Mouse (Mus musculus) megakaryocyte, adult 5-6 weeks (primary cell): ENCODE measurements around the gene Rtcb. TPM values are rescaled to one million over a fixed set of nuclear protein-coding genes. Genes with fewer than 3 reads are reported as not detected.
A peak's percentile ranks its signal among the peaks of the same experiment; 100 is the strongest.

ENCODE experiments used
- ATAC-seq: 2 replicates; pipeline ENCODE4 v1.8.0; 2016; ENCODE audit warnings: mild to moderate bottlenecking, inconsistent platforms; ENCODE audit not compliant: poor library complexity, severe bottlenecking
- total RNA-seq, 2 experiments: library from RNA; stranded (forward) in 1 of 2; stranded (reverse) in 1 of 2; fragments of 153-499, 151-499 nt in 1 of 2; fragments of 221-1000, 200-1000 nt in 1 of 2; gene quantifications; 2 replicates each; pipeline versions ENCODE4 v1.2.3 to v1.2.4; 2015 to 2017

The Rtcb gene
- total RNA-seq (2015): 34.3 and 38.8 TPM in 2 replicates
- 79.5 and 91.3 TPM in 2 replicates for total RNA-seq (2017)

- peak; percentile 99 for ATAC-seq
Measured at GRCm38 (mm10) chr10:85957464-85957950, at the start of gene Rtcb. Gene Rtcb, minus strand, starts transcription at chr10:85957823.

GRCm38 (mm10) chr10:86006455-86006854 is 48.8 kb upstream of the Rtcb start:
- ATAC-seq: no peak

GRCm38 (mm10) chr10:86000447-86000846 is 42.8 kb upstream of the Rtcb start:
- ATAC-seq: peak; percentile 57; the same call in 1 of the 2 replicates

- no peak for ATAC-seq
Measured at GRCm38 (mm10) chr10:85994543-85995104, 37.0 kb upstream of the Rtcb start.

GRCm38 (mm10) chr10:85993836-85994235 is 36.2 kb upstream of the Rtcb start:
- no peak for ATAC-seq

- no peak for ATAC-seq
Measured at GRCm38 (mm10) chr10:85992412-85992811, 34.8 kb upstream of the Rtcb start.

- ATAC-seq: 0 out of 2 replicates have a peak, but pooled peaks have one; percentile 30
Measured at GRCm38 (mm10) chr10:85989412-85990115, 31.9 kb upstream of the Rtcb start.

GRCm38 (mm10) chr10:85972915-85973314 is 15.3 kb upstream of the Rtcb start:
- ATAC-seq: no peak

GRCm38 (mm10) chr10:85971826-85972225 is 14.2 kb upstream of the Rtcb start:
- ATAC-seq: no peak

- peak; percentile 83 for ATAC-seq
Measured at GRCm38 (mm10) chr10:85969894-85970620, 12.4 kb upstream of the Rtcb start.

- ATAC-seq: no peak
Measured at GRCm38 (mm10) chr10:85968731-85969130, 11.1 kb upstream of the Rtcb start.

GRCm38 (mm10) chr10:85968157-85968634 is 10.6 kb upstream of the Rtcb start:
- ATAC-seq: peak; percentile 81

GRCm38 (mm10) chr10:85967411-85968156 is 10.0 kb upstream of the Rtcb start:
- ATAC-seq: no peak

GRCm38 (mm10) chr10:85966476-85966875 is 8.9 kb upstream of the Rtcb start:
- ATAC-seq: no peak

GRCm38 (mm10) chr10:85964316-85964715 is 6.7 kb upstream of the Rtcb start:
- ATAC-seq: no peak

- no peak for ATAC-seq
Measured at GRCm38 (mm10) chr10:85962897-85963296, 5.3 kb upstream of the Rtcb start.

- 0 out of 2 replicates have a peak, but pooled peaks have one; percentile 14 for ATAC-seq
Measured at GRCm38 (mm10) chr10:85956871-85957419, 678 bp downstream of the Rtcb start.

GRCm38 (mm10) chr10:85954429-85954828 is 3.2 kb downstream of the Rtcb start:
- ATAC-seq: no peak

GRCm38 (mm10) chr10:85953401-85953800 is 4.2 kb downstream of the Rtcb start:
- no peak for ATAC-seq

- ATAC-seq: peak; percentile 85
Measured at GRCm38 (mm10) chr10:85951765-85952443, 5.7 kb downstream of the Rtcb start.
